Mouse (Mus musculus): ENCODE measurements around the gene Zfp428.

GRCm38 (mm10) chr7:24504868-24505267, 1.9 kb upstream of the Zfp428 start:
- TF ChIP-seq CTCF (IDR thresholded peaks at IDR 0.05 in 2 of 3, conservative IDR thresholded peaks at IDR 0.05 in 1 of 3; ENCODE audit: control insufficient read depth in 1 of 3, insufficient read depth in 1 of 3, low read depth in 2 of 3, low read length in 3 of 3, poor library complexity in 1 of 3, severe bottlenecking in 1 of 3) (no peak), TAL1 (IDR thresholded peaks at IDR 0.05; ENCODE audit: low read length) (no peak), MAFK (IDR thresholded peaks at IDR 0.05; ENCODE audit: borderline replicate concordance, low read depth, low read length) (no peak), NRF1 (IDR thresholded peaks at IDR 0.05; ENCODE audit: insufficient read depth, low read depth, low read length, poor library complexity, severe bottlenecking) (no peak), SIN3A (IDR thresholded peaks at IDR 0.05; ENCODE audit: low read length) (no peak), JUND (IDR thresholded peaks at IDR 0.05; ENCODE audit: low read depth, low read length) (no peak), CHD2 (IDR thresholded peaks at IDR 0.05; ENCODE audit: low read length) (no peak)
